ENCODE assay signal across 22 mouse cellular contexts in the genomic region with DNA sequence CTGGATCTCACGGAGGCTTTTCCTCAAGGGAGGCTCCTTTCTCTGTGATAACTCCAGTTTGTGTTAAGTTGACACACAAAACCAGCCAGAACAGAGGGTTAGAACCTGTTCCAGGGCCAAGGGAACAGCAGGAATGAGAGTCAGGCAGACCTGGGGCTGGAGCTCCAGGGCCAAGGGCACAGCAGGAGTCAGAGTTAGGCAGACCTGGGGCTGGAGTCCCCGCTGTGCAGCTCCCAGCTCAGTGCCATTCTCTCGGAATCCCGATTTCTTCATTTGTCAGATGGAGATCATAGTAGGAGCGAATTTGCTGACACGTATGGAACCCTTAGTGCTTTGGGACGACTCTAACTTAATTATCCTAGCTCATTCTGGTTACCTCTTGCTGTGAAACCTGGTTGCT.
DNase-seq lines count a peak whose midpoint lies in the region; ATAC-seq and TF ChIP-seq lines count a peak whose summit lies in the region.
"Had no signal": no experiment of that assay in that cellular context is flagged by ENCODE, and none has a peak within 500 bp of the region (broad histone marks: within the 10 kb centered on the region; RNA-seq: fewer than 3 reads in every experiment).

No protein-coding gene starts in this region.

- intact Hi-C loops in left cerebral cortex, adult 2 months (cut with DNase I), result loop anchor here (5.0 kb wide), 1 partner anchor 53 kb away; no protein-coding TSS in a partner anchor
- intact Hi-C loops in left cerebral cortex, postnatal 4 days (cut with DNase I), result no loop called here

- TF ChIP-seq EP300 in stomach, postnatal 0 days (optimal IDR thresholded peaks at IDR 0.05), result no peak

- WGBS in stomach, postnatal 0 days, result 47% methylated on average over 7 of the region's 7 CpGs
- 39% methylated on average over 7 of the region's 7 CpGs for WGBS in hindbrain, postnatal 0 days

- DNase-seq in left cerebral cortex, adult 2 months (ENCODE audit: extremely low spot score in 1 of 2, low spot score in 2 of 2), result no peak
- no peak for DNase-seq in left cerebral cortex, postnatal 4 days
- DNase-seq in cerebellum, adult 18-20 months, result peak; percentile 51
- peak; percentile 48 to 70 for DNase-seq in cerebellum, postnatal 10 days
- DNase-seq in stomach, postnatal 0 days (ENCODE audit: low spot score), result peak; percentile 6
- no peak for DNase-seq in hindbrain, postnatal 0 days (ENCODE audit: low spot score)
- DNase-seq in thymus, adult 18-20 months, result no peak
- DNase-seq: kidney, adult 2 months; spleen, adult 18-20 months; thymus, adult 2 months; thymus, postnatal 36 days had no signal

- no peaks in the 10 kb centered on the region for H3K27me3 ChIP-seq in stomach, postnatal 0 days (ENCODE audit: control insufficient read depth, insufficient read depth, low read length)
- no peaks in the 10 kb centered on the region for H3K27me3 ChIP-seq in hindbrain, postnatal 0 days (ENCODE audit: insufficient read depth, low read length)
- H3K27me3 ChIP-seq: embryonic facial prominence, embryonic 13.5 days; intestine, embryonic 15.5 days; limb, embryonic 13.5 days; megakaryocyte, embryonic 14.5 days; midbrain, embryonic 13.5 days had no signal

- H3K4me3 ChIP-seq in left cerebral cortex, adult 2 months, result no peak overlapping the region
- no peak overlapping the region for H3K4me3 ChIP-seq in stomach, postnatal 0 days (ENCODE audit: low read depth, low read length)
- H3K4me3 ChIP-seq in hindbrain, postnatal 0 days (ENCODE audit: low read length), result no peak overlapping the region
- H3K4me3 ChIP-seq: embryonic facial prominence, embryonic 13.5 days; forebrain, embryonic 10.5 days; hindbrain, embryonic 10.5 days; intestine, embryonic 15.5 days; limb, embryonic 13.5 days; megakaryocyte, embryonic 14.5 days; midbrain, embryonic 13.5 days had no signal

- no peak overlapping the region for H3K9ac ChIP-seq in stomach, postnatal 0 days (ENCODE audit: low read length)
- H3K9ac ChIP-seq in hindbrain, postnatal 0 days (replicated peaks; ENCODE audit: low read length), result no peak overlapping the region
- H3K9ac ChIP-seq: embryonic facial prominence, embryonic 13.5 days; intestine, embryonic 15.5 days; limb, embryonic 13.5 days; midbrain, embryonic 13.5 days had no signal

- no peaks in the 10 kb centered on the region for H3K36me3 ChIP-seq in stomach, postnatal 0 days (ENCODE audit: control insufficient read depth, insufficient read depth, low read length)
- H3K36me3 ChIP-seq in hindbrain, postnatal 0 days (ENCODE audit: insufficient read depth, low read length), result no peaks in the 10 kb centered on the region
- H3K36me3 ChIP-seq: embryonic facial prominence, embryonic 13.5 days; forebrain, embryonic 10.5 days; hindbrain, embryonic 10.5 days; intestine, embryonic 15.5 days; limb, embryonic 13.5 days; midbrain, embryonic 13.5 days had no signal

- H3K27ac ChIP-seq in left cerebral cortex, adult 2 months, result peak overlapping the region; percentile 81
- no peak overlapping the region for H3K27ac ChIP-seq in stomach, postnatal 0 days (replicated peaks)
- H3K27ac ChIP-seq in hindbrain, postnatal 0 days, result no peak overlapping the region
- H3K27ac ChIP-seq: embryonic facial prominence, embryonic 13.5 days; forebrain, embryonic 10.5 days; hindbrain, embryonic 10.5 days; intestine, embryonic 15.5 days; limb, embryonic 13.5 days; midbrain, embryonic 13.5 days had no signal

- H3K4me2 ChIP-seq in stomach, postnatal 0 days (replicated peaks; ENCODE audit: low read depth), result no peak overlapping the region
- H3K4me2 ChIP-seq in hindbrain, postnatal 0 days (ENCODE audit: low read depth, low read length), result no peak overlapping the region
- H3K4me2 ChIP-seq: embryonic facial prominence, embryonic 13.5 days; intestine, embryonic 15.5 days; limb, embryonic 13.5 days; liver, embryonic 11.5 days; midbrain, embryonic 13.5 days had no signal

- TF ChIP-seq CTCF in left cerebral cortex, adult 2 months (IDR thresholded peaks at IDR 0.05), result no peak
- no peak for TF ChIP-seq CTCF in stomach, postnatal 0 days (IDR thresholded peaks at IDR 0.05; ENCODE audit: low read depth)
- no peak for TF ChIP-seq CTCF in hindbrain, postnatal 0 days (IDR thresholded peaks at IDR 0.05; ENCODE audit: low read depth)

- ATAC-seq in stomach, postnatal 0 days (ENCODE audit: low FRiP score, low TSS enrichment), result no peak
- no peak for ATAC-seq in hindbrain, postnatal 0 days
- ATAC-seq: activated CD4-positive, CD25-positive, alpha-beta regulatory T cell, adult 4 months; CD4-positive, CD25-positive, alpha-beta regulatory T cell, adult 4 months; hindbrain, embryonic 16.5 days; intestine, embryonic 15.5 days; midbrain, embryonic 13.5 days had no signal

- no peaks in the 10 kb centered on the region for H3K9me3 ChIP-seq in stomach, postnatal 0 days (ENCODE audit: control insufficient read depth, low read length)
- no peaks in the 10 kb centered on the region for H3K9me3 ChIP-seq in hindbrain, postnatal 0 days (ENCODE audit: low read length)
- H3K9me3 ChIP-seq: embryonic facial prominence, embryonic 13.5 days; forebrain, embryonic 10.5 days; hindbrain, embryonic 10.5 days; intestine, embryonic 15.5 days; limb, embryonic 13.5 days; megakaryocyte, embryonic 14.5 days; midbrain, embryonic 13.5 days had no signal

- H3K4me1 ChIP-seq in stomach, postnatal 0 days (replicated peaks; ENCODE audit: control insufficient read depth, insufficient read depth), result no peaks in the 10 kb centered on the region
- H3K4me1 ChIP-seq in hindbrain, postnatal 0 days (ENCODE audit: insufficient read depth, low read length), result no peaks in the 10 kb centered on the region
- H3K4me1 ChIP-seq: embryonic facial prominence, embryonic 13.5 days; intestine, embryonic 15.5 days; limb, embryonic 13.5 days; megakaryocyte, embryonic 14.5 days had no signal

Comparison
In these comparisons a context has a peak if more than half of its experiments do, and no peak if none do; other contexts are left out.
1. DNase-seq: peak in cerebellum, adult 18-20 months (2 of 2), cerebellum, postnatal 10 days (2 of 2) and stomach, postnatal 0 days (single experiment); none in left cerebral cortex, adult 2 months (0 of 2), left cerebral cortex, postnatal 4 days (single experiment), hindbrain, postnatal 0 days (single experiment) and thymus, adult 18-20 months (0 of 2).